Mouse (Mus musculus) heart, adult 2 months (tissue): ENCODE data around the gene Chrnd.
A peak's percentile ranks its signal among the peaks of the same experiment; 100 is the strongest.

ENCODE experiments used
- CTCF ChIP-seq: fragments of 200-600 bp; IDR thresholded peaks from 2 replicates; pipeline ENCODE4 v1.8.1; 2022; ENCODE audit warnings: antibody characterized with exemption, mild to moderate bottlenecking, moderate library complexity
- POLR2A ChIP-seq: fragments of 200-500 bp; IDR thresholded peaks from 2 replicates; pipeline ENCODE4 v1.6.1; 2011; ENCODE audit warnings: mild to moderate bottlenecking, low read depth, low read length, control low read depth; ENCODE audit not compliant: insufficient read depth

DNA sequence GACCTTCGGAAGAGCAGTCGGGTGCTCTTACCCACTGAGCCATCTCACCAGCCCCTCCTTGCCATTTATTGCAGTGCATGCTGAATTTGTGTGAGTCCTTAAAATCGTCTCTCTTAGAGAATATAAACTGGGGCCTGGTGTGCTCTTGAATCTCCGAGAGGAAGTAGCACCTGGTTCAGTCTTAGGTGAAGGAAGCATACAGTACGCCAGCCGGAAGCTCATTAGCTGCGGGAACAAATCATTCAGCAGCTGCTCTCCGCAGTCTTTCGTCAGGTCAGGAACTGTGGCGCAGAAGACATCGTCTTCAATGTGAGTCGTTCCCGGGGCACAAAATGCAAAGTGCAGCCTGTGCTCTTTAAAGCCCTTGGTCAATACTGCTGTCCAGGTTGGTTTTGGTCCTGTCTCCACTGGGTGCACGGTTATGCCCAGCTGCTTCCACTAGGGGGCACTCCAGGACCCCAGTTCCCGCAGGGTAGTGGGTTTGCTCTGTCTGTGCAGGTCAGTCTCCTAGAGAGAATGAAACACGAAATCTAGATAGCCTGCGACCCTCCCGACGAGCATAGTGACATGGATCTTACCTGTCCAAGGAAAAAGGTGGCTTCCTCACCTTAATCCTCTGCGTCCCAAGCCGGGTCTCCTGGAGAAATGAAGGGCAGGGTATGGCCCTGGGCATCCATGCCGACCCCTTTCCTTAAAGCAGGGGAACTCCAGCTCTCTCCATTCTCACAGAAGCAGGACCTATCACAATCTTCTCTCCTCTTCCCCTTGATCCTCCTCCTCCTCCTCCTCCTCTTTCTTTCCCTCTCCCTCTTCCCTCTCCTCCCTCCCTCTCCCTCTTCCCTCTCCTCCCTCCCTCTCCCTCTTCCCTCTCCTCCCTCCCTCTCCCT lies 55.8 kb downstream of the Chrnd start:
- TF ChIP-seq CTCF, result peak; percentile 97
- no peak for TF ChIP-seq POLR2A
